Mouse (Mus musculus) megakaryocyte, embryonic 14.5 days (primary cell): ENCODE measurements at regions not wholly inside any gene's neighbourhood (a gene's known extent, or its start where the extent isn't known, plus 50 kb on each side); places are given as distances from the start of the nearest gene placed in this dataset.

ENCODE experiments used
- FLI1 ChIP-seq: IDR thresholded peaks from 2 replicates; pipeline ENCODE4 v1.6.1; 2012; ENCODE audit warnings: low read length, inconsistent platforms, mixed read lengths
- GATA1 ChIP-seq: IDR thresholded peaks from 3 replicates; pipeline ENCODE4 v1.6.1; 2012; ENCODE audit warnings: mixed read lengths, low read length, inconsistent platforms, borderline replicate concordance

DNA sequence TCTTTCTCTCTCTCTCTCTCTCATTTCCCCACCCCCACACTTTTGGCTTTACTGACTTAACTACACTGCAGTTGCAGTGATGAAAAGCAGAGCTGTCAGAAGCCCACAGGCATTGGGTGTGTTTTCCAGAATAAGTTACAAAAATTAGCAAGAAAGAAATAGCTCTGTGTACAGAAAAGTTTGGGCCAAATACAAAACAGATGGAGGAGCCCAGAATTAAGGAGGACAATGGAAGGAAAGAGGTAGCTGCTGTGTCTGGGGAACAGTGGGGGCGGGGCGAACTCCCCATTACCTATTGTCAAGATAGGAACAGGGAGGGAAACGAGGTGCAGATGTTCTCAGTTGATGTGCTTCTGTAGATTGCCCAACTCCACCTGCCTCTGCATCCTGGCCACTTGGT is 267.4 kb upstream of the Slc30a5 start:
- TF ChIP-seq GATA1 (no peak), FLI1 (no peak)
